Mouse (Mus musculus): Measurements from ENCODE around the gene Lhcgr.
"Not testable (repeated sequence)": the region's sequence is repeated elsewhere in the genome, so short reads cannot be mapped to it uniquely, and the experiment has no call there.

The Lhcgr gene

DNA sequence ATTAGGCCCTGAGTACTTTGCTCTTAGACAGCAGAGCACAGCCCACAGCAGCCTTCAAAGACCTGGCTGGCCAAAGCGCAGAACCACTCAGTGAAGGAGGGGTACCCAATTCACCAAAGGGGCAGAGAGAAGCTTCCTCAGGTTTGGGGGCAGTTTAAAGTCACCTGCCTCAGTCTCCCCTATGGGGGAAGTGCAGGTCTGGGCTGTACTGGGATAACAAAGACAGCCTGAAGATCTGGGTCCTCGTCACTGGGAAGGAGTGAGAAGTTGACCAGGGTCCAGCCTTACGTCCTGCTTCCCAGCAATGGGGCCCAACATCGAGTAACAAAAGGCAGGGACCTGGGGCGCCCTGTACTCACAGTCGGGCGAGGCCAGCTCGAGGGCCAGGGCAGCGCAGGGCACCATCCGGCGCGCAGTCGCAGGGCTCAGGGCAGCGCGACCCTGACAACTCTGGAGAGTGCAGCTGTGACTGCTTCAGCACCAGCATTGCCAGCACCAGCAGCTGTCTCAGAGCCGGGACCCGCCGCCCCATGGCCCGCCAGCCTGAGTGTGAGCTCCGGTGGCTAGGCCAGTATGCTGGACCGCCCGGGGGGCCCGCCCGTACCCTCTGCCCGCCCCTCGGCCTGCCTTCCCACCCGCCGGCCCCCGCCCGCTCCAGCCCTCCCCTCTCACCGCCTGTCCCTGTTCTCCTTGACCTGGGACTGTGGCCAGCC is at the start of gene Lhcgr:
Lhcgr (minus strand) TSS at position 551 of the 713 bp plus-strand sequence.
- DNase-seq (ENCODE audit: low read depth, low spot score) = no peak
- no peaks in the 10 kb centered on the region for H3K36me3 ChIP-seq (ENCODE audit: control insufficient read depth, insufficient read depth, low read length, poor library complexity, severe bottlenecking)
- H3K27me3 ChIP-seq (ENCODE audit: control insufficient read depth, insufficient read depth, low read length, poor library complexity, severe bottlenecking) = no peaks in the 10 kb centered on the region; the same call in 1 of the 2 replicates

DNA sequence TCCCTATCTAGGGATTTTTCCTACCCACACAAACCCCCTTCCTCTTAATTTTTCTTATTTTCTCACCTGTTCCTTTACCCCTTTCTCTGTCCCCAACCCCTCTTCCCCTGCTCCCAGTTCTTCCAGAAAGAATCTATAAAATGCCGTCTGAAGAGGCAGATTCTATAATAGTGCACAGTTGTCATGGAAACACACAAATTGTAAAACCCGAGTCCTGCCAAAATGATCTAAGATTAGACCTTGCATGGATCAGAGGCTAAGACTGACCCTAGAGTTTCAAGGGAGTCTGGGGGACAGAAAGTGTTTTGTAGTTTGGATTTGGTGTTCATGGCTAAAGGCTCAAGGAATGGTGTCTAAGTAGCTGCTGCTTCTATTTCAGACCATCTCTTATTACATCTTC is 25.8 kb upstream of the Lhcgr start:
- Histone ChIP-seq H3K36me3 (ENCODE audit: control insufficient read depth, insufficient read depth, low read length, poor library complexity, severe bottlenecking) (no peaks in the 10 kb centered on the region), H3K27me3 (ENCODE audit: control insufficient read depth, insufficient read depth, low read length, poor library complexity, severe bottlenecking) (no peaks in the 10 kb centered on the region)
- no peak for DNase-seq (ENCODE audit: low read depth, low spot score)

DNA sequence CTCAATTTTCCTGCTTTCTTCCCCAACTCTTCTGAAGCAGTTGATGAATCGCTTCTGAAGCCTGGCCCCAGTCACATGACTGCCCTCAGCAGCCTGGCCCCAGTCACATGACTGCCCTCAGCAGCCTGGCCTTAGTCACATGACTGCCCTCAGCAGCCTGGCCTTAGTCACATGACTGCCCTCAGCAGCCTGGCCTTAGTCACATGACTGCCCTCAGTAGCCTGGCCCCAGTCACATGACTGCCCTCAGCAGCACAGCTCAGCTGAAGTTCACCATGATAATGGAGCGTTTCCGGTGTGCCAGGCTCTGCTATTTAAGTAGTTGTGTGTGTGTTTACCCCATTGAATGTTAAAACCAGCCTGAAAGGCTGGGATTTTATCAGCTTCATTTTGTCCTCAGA is 21.2 kb upstream of the Lhcgr start:
- DNase-seq (ENCODE audit: low read depth, low spot score); H3K36me3 ChIP-seq (ENCODE audit: control insufficient read depth, insufficient read depth, low read length, poor library complexity, severe bottlenecking); H3K27me3 ChIP-seq (ENCODE audit: control insufficient read depth, insufficient read depth, low read length, poor library complexity, severe bottlenecking): not testable (repeated sequence)

DNA sequence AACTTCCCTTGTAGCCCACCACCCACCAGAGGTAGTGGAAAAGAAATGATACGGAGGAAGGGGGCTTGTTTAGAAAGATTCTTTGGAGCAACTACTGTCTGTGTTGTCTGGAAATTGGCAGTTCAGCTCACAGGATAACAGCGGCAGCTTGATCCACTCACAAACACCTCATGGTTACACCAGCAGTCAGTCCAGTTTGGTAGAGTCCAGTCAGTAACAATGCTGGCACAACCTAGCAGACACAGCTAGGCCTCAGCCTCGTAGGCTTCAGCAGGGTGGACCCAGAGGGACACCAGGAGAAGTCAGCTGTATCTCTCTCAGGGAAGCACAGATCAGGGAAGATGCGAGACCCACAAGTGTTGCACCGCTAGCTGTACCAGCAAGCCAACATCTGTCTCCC is 19.0 kb upstream of the Lhcgr start:
- DNase-seq (ENCODE audit: low read depth, low spot score) = no peak

DNA sequence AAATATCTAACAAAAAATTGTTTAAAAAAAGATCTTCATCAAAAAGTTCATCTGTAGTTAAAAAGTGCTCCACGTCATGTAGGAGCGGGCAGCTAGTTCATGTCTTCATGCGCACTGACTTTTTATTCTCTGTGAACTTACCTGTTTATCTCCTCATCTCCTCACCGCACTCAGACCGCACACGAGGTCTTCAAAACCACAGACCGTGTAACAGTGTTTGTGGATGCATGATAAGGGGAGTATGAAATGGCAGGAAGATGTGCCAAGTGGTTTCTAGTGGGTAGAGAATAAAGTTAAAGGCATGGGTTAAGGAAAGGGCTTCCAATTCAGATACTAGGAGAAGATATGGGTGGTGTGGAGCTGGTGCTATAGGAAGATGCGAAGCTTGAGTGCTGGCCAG is 14.6 kb upstream of the Lhcgr start:
- Histone ChIP-seq H3K27me3 (ENCODE audit: control insufficient read depth, insufficient read depth, low read length, poor library complexity, severe bottlenecking) (no peaks in the 10 kb centered on the region), H3K36me3 (ENCODE audit: control insufficient read depth, insufficient read depth, low read length, poor library complexity, severe bottlenecking) (no peaks in the 10 kb centered on the region)
- DNase-seq (ENCODE audit: low read depth, low spot score) = no peak

More for the DNA sequence above, 19.0 kb upstream of the Lhcgr start:
- H3K27me3 ChIP-seq (ENCODE audit: control insufficient read depth, insufficient read depth, low read length, poor library complexity, severe bottlenecking) = no peaks in the 10 kb centered on the region
- H3K36me3 ChIP-seq (ENCODE audit: control insufficient read depth, insufficient read depth, low read length, poor library complexity, severe bottlenecking) = no peaks in the 10 kb centered on the region

DNA sequence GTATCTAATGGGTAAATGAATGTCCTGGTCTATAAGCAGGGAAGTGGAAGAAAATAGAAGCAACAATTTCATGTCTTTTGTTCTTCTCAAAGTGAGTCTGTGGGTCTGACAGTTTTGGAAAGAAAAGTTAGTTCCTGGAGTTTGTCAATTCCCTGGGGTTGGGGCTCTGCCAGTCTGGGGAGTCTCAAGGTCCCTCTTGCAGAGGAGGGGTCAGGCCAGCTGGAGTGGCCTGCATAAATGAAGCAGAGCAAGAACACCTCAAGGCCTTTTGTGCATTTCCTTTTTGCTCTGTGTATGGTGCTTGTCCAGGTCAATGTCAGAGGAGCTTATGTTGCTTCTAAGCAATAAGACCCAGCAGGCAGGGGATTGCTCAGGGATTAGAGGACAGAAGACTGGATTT is 11.7 kb upstream of the Lhcgr start:
- H3K27me3 ChIP-seq (ENCODE audit: control insufficient read depth, insufficient read depth, low read length, poor library complexity, severe bottlenecking) = no peaks in the 10 kb centered on the region
- no peaks in the 10 kb centered on the region for H3K36me3 ChIP-seq (ENCODE audit: control insufficient read depth, insufficient read depth, low read length, poor library complexity, severe bottlenecking)
- no peak for DNase-seq (ENCODE audit: low read depth, low spot score)

DNA sequence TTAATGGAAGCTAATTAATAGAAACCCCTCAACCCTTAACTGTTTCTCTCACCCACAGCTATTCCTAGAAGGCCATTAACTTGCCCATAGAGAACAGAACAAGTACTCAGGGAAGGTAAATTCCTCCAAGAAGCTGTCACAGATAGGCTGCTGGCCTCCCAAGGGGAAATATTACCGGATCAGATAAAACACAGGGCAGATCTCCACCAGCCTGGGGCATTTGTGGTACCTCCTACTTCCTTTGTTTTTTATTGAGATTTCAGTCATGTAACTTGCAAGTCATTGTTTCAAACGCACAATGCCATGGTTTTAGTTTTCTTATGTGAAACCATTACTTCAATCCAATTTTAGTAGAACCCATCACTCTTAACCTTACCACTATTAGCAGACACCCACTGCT is 1.1 kb downstream of the Lhcgr start:
- no peak for DNase-seq (ENCODE audit: low read depth, low spot score)
- no peaks in the 10 kb centered on the region; the same call in 1 of the 2 replicates for H3K27me3 ChIP-seq (ENCODE audit: control insufficient read depth, insufficient read depth, low read length, poor library complexity, severe bottlenecking)
- no peaks in the 10 kb centered on the region for H3K36me3 ChIP-seq (ENCODE audit: control insufficient read depth, insufficient read depth, low read length, poor library complexity, severe bottlenecking)

DNA sequence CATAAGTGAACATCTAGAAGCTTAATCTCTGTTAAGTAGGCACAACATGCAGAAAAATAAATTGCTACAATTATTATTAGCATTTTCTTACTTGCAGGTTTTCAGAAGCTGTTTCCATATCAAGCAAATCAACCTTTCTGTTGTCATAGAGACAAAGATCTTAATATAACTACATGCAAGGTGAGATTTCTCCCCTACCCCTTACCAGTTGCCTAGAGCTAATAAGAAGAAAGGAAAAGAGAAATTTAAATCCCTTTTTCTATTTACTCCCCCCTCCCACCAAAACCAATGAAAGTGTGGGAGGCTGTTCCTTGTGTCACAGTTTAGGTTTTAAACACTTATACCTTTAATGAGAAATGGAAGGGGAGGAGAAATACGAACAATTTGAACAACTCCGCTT is 3.4 kb downstream of the Lhcgr start:
- no peak for DNase-seq (ENCODE audit: low read depth, low spot score)
- H3K27me3 ChIP-seq (ENCODE audit: control insufficient read depth, insufficient read depth, low read length, poor library complexity, severe bottlenecking) = no peaks in the 10 kb centered on the region
- H3K36me3 ChIP-seq (ENCODE audit: control insufficient read depth, insufficient read depth, low read length, poor library complexity, severe bottlenecking) = no peaks in the 10 kb centered on the region

DNA sequence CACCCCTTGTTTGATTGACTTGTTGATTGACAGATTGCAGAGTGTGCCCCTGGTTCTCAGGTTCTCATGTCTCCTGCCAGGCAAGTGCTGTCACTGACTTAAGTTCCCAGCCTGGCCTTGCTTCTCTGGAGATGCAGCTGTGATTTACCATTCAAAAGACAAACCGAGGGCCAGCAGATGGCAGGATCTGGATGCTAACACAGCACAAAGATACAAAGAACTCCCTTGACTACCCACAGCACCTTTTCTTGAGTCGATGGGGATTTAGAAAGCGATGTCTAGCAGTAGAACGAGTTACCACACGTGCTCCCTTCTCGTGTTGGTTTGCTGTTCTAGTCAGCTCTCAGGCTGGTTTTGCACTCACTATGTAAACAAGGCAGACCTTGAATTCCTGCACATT is 4.9 kb downstream of the Lhcgr start:
- Histone ChIP-seq H3K27me3 (ENCODE audit: control insufficient read depth, insufficient read depth, low read length, poor library complexity, severe bottlenecking) (no peaks in the 10 kb centered on the region), H3K36me3 (ENCODE audit: control insufficient read depth, insufficient read depth, low read length, poor library complexity, severe bottlenecking) (no peaks in the 10 kb centered on the region)
- no peak for DNase-seq (ENCODE audit: low read depth, low spot score)

DNA sequence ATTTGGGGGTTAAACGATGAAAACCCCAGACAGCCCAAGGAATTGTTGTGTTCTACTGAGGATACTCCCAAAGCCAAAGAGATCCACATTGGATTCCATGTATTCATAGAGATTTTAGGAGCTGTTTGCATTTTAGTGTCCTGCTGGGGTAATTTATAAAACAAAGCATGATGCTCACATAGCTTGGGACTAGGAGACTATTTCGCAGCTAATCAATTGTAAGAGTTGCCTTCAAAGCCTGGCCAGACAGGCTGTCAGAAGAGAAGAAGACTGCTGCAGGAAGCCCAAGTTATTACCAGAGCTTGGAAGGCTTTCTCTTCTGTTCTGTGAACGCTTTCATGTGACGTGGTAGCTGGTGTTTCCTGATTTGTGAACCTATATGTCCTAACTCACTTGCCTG is 5.4 kb downstream of the Lhcgr start:
- H3K27me3 ChIP-seq (ENCODE audit: control insufficient read depth, insufficient read depth, low read length, poor library complexity, severe bottlenecking) = no peaks in the 10 kb centered on the region
- H3K36me3 ChIP-seq (ENCODE audit: control insufficient read depth, insufficient read depth, low read length, poor library complexity, severe bottlenecking) = no peaks in the 10 kb centered on the region
- DNase-seq (ENCODE audit: low read depth, low spot score) = no peak

DNA sequence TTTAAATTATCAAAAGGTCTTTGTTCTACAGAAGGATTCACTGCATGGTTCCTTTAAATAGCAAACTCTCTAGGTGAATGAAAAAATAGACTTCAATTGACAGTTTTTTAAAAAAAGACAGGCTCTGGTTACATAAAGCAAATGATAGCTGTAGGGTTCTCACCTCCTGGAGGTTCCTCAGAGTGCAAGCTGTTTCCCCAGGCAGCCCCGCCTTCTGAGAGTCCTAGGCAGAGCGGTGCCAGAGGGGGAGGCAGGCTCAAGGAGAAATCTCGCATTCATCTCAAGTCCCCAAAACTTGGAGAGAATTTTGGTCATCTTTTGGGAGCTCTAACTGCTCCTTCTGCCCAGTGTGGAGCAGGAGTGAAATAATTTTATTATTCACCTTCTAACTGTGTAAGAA is 12.6 kb downstream of the Lhcgr start:
- Histone ChIP-seq H3K36me3 (ENCODE audit: control insufficient read depth, insufficient read depth, low read length, poor library complexity, severe bottlenecking) (no peaks in the 10 kb centered on the region), H3K27me3 (ENCODE audit: control insufficient read depth, insufficient read depth, low read length, poor library complexity, severe bottlenecking) (no peaks in the 10 kb centered on the region)
- DNase-seq (ENCODE audit: low read depth, low spot score) = no peak

DNA sequence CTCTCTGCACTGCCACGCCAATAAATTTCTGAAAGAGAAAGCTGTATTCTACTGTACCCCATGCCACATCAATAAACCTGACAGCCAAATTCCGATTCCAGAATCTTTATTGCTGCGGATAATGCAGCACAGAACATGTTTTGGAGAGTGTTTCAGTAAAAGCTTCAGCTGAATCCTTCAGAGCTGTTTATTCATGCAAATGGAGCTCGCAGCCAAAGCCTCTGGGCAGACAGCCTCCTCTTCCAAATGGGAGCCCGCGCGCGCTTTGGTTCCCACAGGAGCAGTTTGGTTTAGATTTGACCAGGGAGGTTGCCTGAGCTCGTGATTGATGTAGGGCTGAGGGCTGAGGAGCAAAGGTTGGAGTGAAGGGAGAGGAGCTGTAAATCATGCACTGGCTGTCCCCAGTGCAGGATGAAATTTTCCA is 17.7 kb downstream of the Lhcgr start:
- no peaks in the 10 kb centered on the region for H3K27me3 ChIP-seq (ENCODE audit: control insufficient read depth, insufficient read depth, low read length, poor library complexity, severe bottlenecking)
- H3K36me3 ChIP-seq (ENCODE audit: control insufficient read depth, insufficient read depth, low read length, poor library complexity, severe bottlenecking) = no peaks in the 10 kb centered on the region
- no peak for DNase-seq (ENCODE audit: low read depth, low spot score)

DNA sequence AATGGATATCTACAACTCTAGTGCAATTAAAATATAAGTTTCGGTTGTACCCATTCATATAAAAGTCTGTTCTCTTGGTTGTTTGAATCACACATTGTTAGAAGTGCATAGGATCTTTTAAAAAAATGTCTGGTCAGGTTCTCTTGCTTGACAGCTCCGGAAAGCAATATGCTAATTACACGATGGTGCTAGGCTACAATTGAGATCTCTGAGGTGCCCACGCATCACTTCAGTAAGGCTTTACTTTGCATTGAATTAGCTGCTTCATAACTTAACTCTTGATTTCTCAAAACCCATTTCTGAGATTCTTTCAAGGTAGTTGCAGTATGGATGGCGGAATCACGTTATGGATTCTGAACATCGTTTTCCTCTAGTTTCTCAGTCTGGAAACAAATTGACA is 21.7 kb downstream of the Lhcgr start:
- no peaks in the 10 kb centered on the region for H3K27me3 ChIP-seq (ENCODE audit: control insufficient read depth, insufficient read depth, low read length, poor library complexity, severe bottlenecking)
- H3K36me3 ChIP-seq (ENCODE audit: control insufficient read depth, insufficient read depth, low read length, poor library complexity, severe bottlenecking) = no peaks in the 10 kb centered on the region
- no peak for DNase-seq (ENCODE audit: low read depth, low spot score)

DNA sequence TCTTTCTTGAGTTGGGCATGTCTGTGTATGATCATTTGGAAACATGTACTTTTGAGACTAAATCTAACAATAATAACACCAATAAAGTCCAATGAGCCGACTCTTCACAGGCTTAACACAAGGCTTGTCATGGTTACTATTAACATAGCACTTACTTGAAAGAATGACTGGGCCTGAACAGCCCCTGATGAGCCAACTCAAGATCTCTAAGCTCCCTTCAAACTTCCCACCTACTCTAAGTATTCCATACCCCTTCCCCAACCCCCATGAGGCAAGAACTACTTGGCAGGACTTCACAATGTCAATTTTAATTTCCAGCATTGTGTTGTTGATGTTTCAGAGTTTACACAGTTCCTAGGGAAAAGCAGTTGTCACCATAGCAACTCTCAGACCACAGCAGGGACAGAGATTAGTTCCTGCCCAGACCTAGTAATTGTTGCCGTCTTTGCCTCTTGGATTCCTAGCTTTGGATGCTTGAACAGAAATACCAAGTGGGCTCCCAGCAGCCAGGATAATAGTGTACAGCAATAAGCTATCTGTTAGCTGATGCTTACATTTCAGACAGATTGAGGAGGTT is 22.4 kb downstream of the Lhcgr start:
- no peaks in the 10 kb centered on the region for H3K27me3 ChIP-seq (ENCODE audit: control insufficient read depth, insufficient read depth, low read length, poor library complexity, severe bottlenecking)
- no peak for DNase-seq (ENCODE audit: low read depth, low spot score)
- no peaks in the 10 kb centered on the region for H3K36me3 ChIP-seq (ENCODE audit: control insufficient read depth, insufficient read depth, low read length, poor library complexity, severe bottlenecking)

DNA sequence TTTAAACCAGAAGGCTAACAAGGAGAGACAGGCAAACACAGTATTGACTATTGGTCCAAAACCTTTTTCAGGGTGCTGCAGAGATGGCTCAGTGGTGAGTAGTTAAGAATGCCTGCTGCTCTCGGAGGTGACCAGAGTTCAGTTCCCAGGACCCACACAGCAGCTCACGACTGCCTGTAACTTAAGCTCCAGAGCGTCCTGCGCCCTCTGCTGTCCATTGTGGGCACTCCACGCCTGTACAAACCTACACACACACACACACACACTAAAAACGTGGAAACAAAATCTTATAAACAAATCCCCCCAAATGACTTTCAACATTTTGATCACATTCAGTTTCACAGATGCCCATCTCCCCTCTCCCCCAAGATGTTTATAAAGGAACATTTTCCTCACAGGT is 24.9 kb downstream of the Lhcgr start:
- H3K27me3 ChIP-seq (ENCODE audit: control insufficient read depth, insufficient read depth, low read length, poor library complexity, severe bottlenecking) = no peaks in the 10 kb centered on the region
- no peaks in the 10 kb centered on the region for H3K36me3 ChIP-seq (ENCODE audit: control insufficient read depth, insufficient read depth, low read length, poor library complexity, severe bottlenecking)
- DNase-seq (ENCODE audit: low read depth, low spot score) = no peak

DNA sequence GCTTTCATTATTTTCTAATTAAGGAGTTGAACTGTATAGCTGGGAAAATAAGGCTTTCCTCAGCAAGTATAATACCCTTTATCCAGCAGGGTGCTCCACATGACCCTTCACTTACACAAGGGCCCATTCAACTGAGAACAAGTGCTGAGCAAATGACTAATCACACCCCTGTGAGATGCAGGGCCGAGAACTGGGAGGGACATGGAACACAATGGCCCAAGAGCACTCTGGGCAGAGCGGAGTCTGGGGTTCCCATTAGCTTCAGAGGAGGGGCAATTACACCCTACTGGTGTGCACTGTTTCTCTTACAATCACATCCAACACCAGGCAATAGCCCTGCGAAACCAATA is 27.7 kb downstream of the Lhcgr start:
- Histone ChIP-seq H3K36me3 (ENCODE audit: control insufficient read depth, insufficient read depth, low read length, poor library complexity, severe bottlenecking) (no peaks in the 10 kb centered on the region), H3K27me3 (ENCODE audit: control insufficient read depth, insufficient read depth, low read length, poor library complexity, severe bottlenecking) (no peaks in the 10 kb centered on the region)
- no peak for DNase-seq (ENCODE audit: low read depth, low spot score)

Data from splenic B cell, adult 2 months (primary cell).